8 mouse cellular contexts compared by ENCODE assay signal in genomic region chr9:75527368-75528059, GRCm38 (mm10). TPM values are rescaled to one million over a fixed set of nuclear protein-coding genes. Genes with fewer than 3 reads are reported as not detected.
DNase-seq lines count a peak whose midpoint lies in the region; ATAC-seq and TF ChIP-seq lines count a peak whose summit lies in the region.

No protein-coding gene starts in this region.

- H3K9ac ChIP-seq in lung, embryonic 14.5 days, result no peak overlapping the region
- no peak overlapping the region for H3K9ac ChIP-seq in heart, embryonic 14.5 days (ENCODE audit: low read length)
- H3K9ac ChIP-seq in liver, postnatal 0 days (replicated peaks), result no peak overlapping the region

- no peaks in the 10 kb centered on the region for H3K27me3 ChIP-seq in lung, embryonic 14.5 days (ENCODE audit: insufficient read depth, low read length)
- H3K27me3 ChIP-seq in heart, embryonic 14.5 days (ENCODE audit: control insufficient read depth, insufficient read depth, low read length), result no peaks in the 10 kb centered on the region
- H3K27me3 ChIP-seq in liver, postnatal 0 days (ENCODE audit: insufficient read depth, low read length), result no peaks in the 10 kb centered on the region

- peaks cover 25% of the 10 kb centered on the region for H3K36me3 ChIP-seq in lung, embryonic 14.5 days (ENCODE audit: insufficient read depth)
- peaks cover 26% of the 10 kb centered on the region for H3K36me3 ChIP-seq in heart, embryonic 14.5 days (ENCODE audit: control insufficient read depth, insufficient read depth, low read length)
- peaks cover 17% of the 10 kb centered on the region for H3K36me3 ChIP-seq in liver, postnatal 0 days (replicated peaks; ENCODE audit: insufficient read depth, low read length)

- TF ChIP-seq CTCF in lung, embryonic 14.5 days (IDR thresholded peaks at IDR 0.05; ENCODE audit: low read depth), result no peak
- no peak for TF ChIP-seq CTCF in lung, adult 2 months (IDR thresholded peaks at IDR 0.05; ENCODE audit: insufficient read depth, low read length)
- TF ChIP-seq CTCF in liver, postnatal 0 days (IDR thresholded peaks at IDR 0.05; ENCODE audit: low read depth), result 0 out of 2 replicates have a peak, but pooled peaks have one; percentile 5

- no peak overlapping the region for H3K4me3 ChIP-seq in lung, embryonic 14.5 days (ENCODE audit: low read depth, low read length)
- no peak overlapping the region for H3K4me3 ChIP-seq in lung, adult 2 months (replicated peaks; ENCODE audit: extremely low read depth, low read depth, low read length)
- H3K4me3 ChIP-seq in heart, embryonic 14.5 days (ENCODE audit: control insufficient read depth in 1 of 2, insufficient read depth in 1 of 2, low read depth in 1 of 2, low read length in 2 of 2), result no peak overlapping the region
- H3K4me3 ChIP-seq in liver, postnatal 0 days (ENCODE audit: low read depth, low read length), result no peak overlapping the region

- peak; percentile 92 for TF ChIP-seq EP300 in liver, postnatal 0 days (IDR thresholded peaks at IDR 0.05; ENCODE audit: low read depth)

- ATAC-seq in lung, embryonic 14.5 days (ENCODE audit: insufficient read depth), result peak; percentile 54; the same call in 1 of the 2 replicates
- peak; percentile 89 for ATAC-seq in heart, embryonic 14.5 days (ENCODE audit: insufficient number of reproducible peaks, insufficient read depth, low FRiP score, low read depth)
- ATAC-seq in liver, postnatal 0 days, result peak; percentile 100

- TF ChIP-seq POLR2A in lung, adult 2 months (IDR thresholded peaks at IDR 0.05; ENCODE audit: borderline replicate concordance, extremely low read depth, low read depth, low read length), result no peak

- peak; percentile 66 for DNase-seq in lung, embryonic 14.5 days
- no peak for DNase-seq in lung, adult 2 months
- peak; percentile 58 for DNase-seq in adrenal gland, postnatal 14 days
- peak; percentile 55 for DNase-seq in liver, postnatal 0 days
- no peak for DNase-seq in layer of hippocampus, adult 9-10 months (ENCODE audit: low spot score)
- DNase-seq in T-cell, adult 2 months (ENCODE audit: low spot score), result no peak
- DNase-seq in thymus, postnatal 4 days, result no peak

- H3K9me3 ChIP-seq in lung, embryonic 14.5 days (ENCODE audit: low read depth, low read length), result no peaks in the 10 kb centered on the region
- H3K9me3 ChIP-seq in heart, embryonic 14.5 days (ENCODE audit: control insufficient read depth, low read length), result no peaks in the 10 kb centered on the region
- H3K9me3 ChIP-seq in liver, postnatal 0 days (ENCODE audit: low read length), result no peaks in the 10 kb centered on the region

- H3K4me2 ChIP-seq in lung, embryonic 14.5 days, result no peak overlapping the region
- H3K4me2 ChIP-seq in heart, embryonic 14.5 days (ENCODE audit: low read length), result no peak overlapping the region
- H3K4me2 ChIP-seq in liver, postnatal 0 days (ENCODE audit: low read depth, low read length), result peak overlapping the region; percentile 22

- H3K4me1 ChIP-seq in lung, embryonic 14.5 days (ENCODE audit: insufficient read depth), result no peaks in the 10 kb centered on the region
- H3K4me1 ChIP-seq in lung, adult 2 months (ENCODE audit: control insufficient read depth, insufficient read depth, low read length), result peaks cover 13% of the 10 kb centered on the region
- peaks cover 6 to 9% of the 10 kb centered on the region in 2 experiments for H3K4me1 ChIP-seq in heart, embryonic 14.5 days (ENCODE audit: control insufficient read depth in 2 of 2, insufficient read depth in 2 of 2, low read length in 2 of 2)
- H3K4me1 ChIP-seq in liver, postnatal 0 days (ENCODE audit: insufficient read depth), result peaks cover 3% of the 10 kb centered on the region; the same call in 1 of the 2 replicates

- H3K27ac ChIP-seq in lung, embryonic 14.5 days (ENCODE audit: low read depth), result no peak overlapping the region
- H3K27ac ChIP-seq in heart, embryonic 14.5 days (replicated peaks in 1 of 2; ENCODE audit: control insufficient read depth in 1 of 2, insufficient read depth in 1 of 2, low read depth in 2 of 2, low read length in 2 of 2), result peak overlapping the region; percentile 63 to 71
- peak overlapping the region; percentile 39; the same call in 1 of the 2 replicates for H3K27ac ChIP-seq in liver, postnatal 0 days (ENCODE audit: low read depth)

- 68% methylated on average over 13 of the region's 13 CpGs for WGBS in lung, embryonic 14.5 days
- WGBS in lung, adult 2 months, result 49% methylated on average over 13 of the region's 13 CpGs
- 44% methylated on average over 13 of the region's 13 CpGs for WGBS in heart, embryonic 14.5 days
- WGBS in liver, postnatal 0 days (ENCODE audit: insufficient replicate concordance), result 74% methylated on average over 13 of the region's 13 CpGs

RNA-seq across cellular contexts. Expression of gene Tmod3, which starts 31.9 kb away (rescaled TPM):
- polyA plus RNA-seq in lung, embryonic 14.5 days (2014; fragmentation: Nextera tagmentation; extraction: Ambion mirVana), result 131 TPM in 2 replicates
- polyA plus RNA-seq in lung, adult 2 months (2012; rRNA removed), result 30.9 and 46.5 TPM in 2 replicates
- 73.6 and 85.1 TPM in 2 replicates for total RNA-seq in adrenal gland, postnatal 14 days (2021)
- polyA plus RNA-seq in heart, embryonic 14.5 days (2014; fragmentation: Nextera tagmentation; extraction: Ambion mirVana), result 75.0 and 81.6 TPM in 2 replicates
- polyA plus RNA-seq in liver, postnatal 0 days (2015; fragmentation: Nextera tagmentation; extraction: Ambion mirVana), result 24.9 and 30.6 TPM in 2 replicates

Comparison
In these comparisons a context has a peak if more than half of its experiments do, and no peak if none do; other contexts are left out.
1. DNase-seq: peak in lung, embryonic 14.5 days (single experiment), adrenal gland, postnatal 14 days (single experiment) and liver, postnatal 0 days (single experiment); none in lung, adult 2 months (single experiment), layer of hippocampus, adult 9-10 months (single experiment), T-cell, adult 2 months (single experiment) and thymus, postnatal 4 days (single experiment).
2. Peak in every context shown above with its lines, with median percentiles within 50 percentile points of each other: ATAC-seq.